ENCODE assay signal across 8 mouse cellular contexts in genomic region chr2:164486258-164487114, GRCm38 (mm10). TPM values are rescaled to one million over a fixed set of nuclear protein-coding genes. Genes with fewer than 3 reads are reported as not detected.
DNase-seq lines count a peak whose midpoint lies in the region; ATAC-seq and TF ChIP-seq lines count a peak whose summit lies in the region.

No protein-coding gene starts in this region.

- no peaks in the 10 kb centered on the region for H3K36me3 ChIP-seq in embryonic facial prominence, embryonic 11.5 days (replicated peaks; ENCODE audit: control insufficient read depth, insufficient read depth, low read depth, low read length)
- H3K36me3 ChIP-seq in limb, embryonic 12.5 days: no peaks in the 10 kb centered on the region
- peaks cover 7% of the 10 kb centered on the region; the same call in 1 of the 2 replicates for H3K36me3 ChIP-seq in midbrain, embryonic 12.5 days
- no peaks in the 10 kb centered on the region; the same call in 1 of the 2 replicates for H3K36me3 ChIP-seq in stomach, postnatal 0 days (ENCODE audit: control insufficient read depth, insufficient read depth, low read length)

- peaks cover 3% of the 10 kb centered on the region; the same call in 1 of the 2 replicates for H3K4me1 ChIP-seq in embryonic facial prominence, embryonic 11.5 days (ENCODE audit: control insufficient read depth, insufficient read depth, low read length)
- peaks cover 17% of the 10 kb centered on the region for H3K4me1 ChIP-seq in limb, embryonic 12.5 days (replicated peaks)
- peaks cover 18% of the 10 kb centered on the region for H3K4me1 ChIP-seq in midbrain, embryonic 12.5 days
- peaks cover 5% of the 10 kb centered on the region; the same call in 1 of the 2 replicates for H3K4me1 ChIP-seq in stomach, postnatal 0 days (replicated peaks; ENCODE audit: control insufficient read depth, insufficient read depth)

- H3K4me3 ChIP-seq in embryonic facial prominence, embryonic 11.5 days (ENCODE audit: low read depth, low read length): peak overlapping the region; percentile 71
- peak overlapping the region; percentile 78 for H3K4me3 ChIP-seq in limb, embryonic 12.5 days (replicated peaks)
- H3K4me3 ChIP-seq in midbrain, embryonic 12.5 days: peak overlapping the region; percentile 76
- peak overlapping the region; percentile 82 for H3K4me3 ChIP-seq in stomach, postnatal 0 days (ENCODE audit: low read depth, low read length)

- WGBS in embryonic facial prominence, embryonic 11.5 days: under 1% methylated on average over 72 of the region's 90 CpGs
- WGBS in limb, embryonic 12.5 days: under 1% methylated on average over 85 of the region's 90 CpGs
- under 1% methylated on average over 83 of the region's 90 CpGs for WGBS in midbrain, embryonic 12.5 days
- under 1% methylated on average over 53 of the region's 90 CpGs for WGBS in stomach, postnatal 0 days

- no peak; the same call in 1 of the 2 replicates for TF ChIP-seq CTCF in stomach, postnatal 0 days (IDR thresholded peaks at IDR 0.05; ENCODE audit: low read depth)

- TF ChIP-seq EP300 in stomach, postnatal 0 days (optimal IDR thresholded peaks at IDR 0.05): no peak

- ATAC-seq in embryonic facial prominence, embryonic 11.5 days (replicated peaks; ENCODE audit: insufficient number of reproducible peaks, low FRiP score, low TSS enrichment, low read depth): peak; percentile 50
- ATAC-seq in limb, embryonic 12.5 days (ENCODE audit: insufficient number of reproducible peaks, insufficient read depth, low FRiP score, low TSS enrichment, low read depth): no peak
- peak; percentile 49 for ATAC-seq in midbrain, embryonic 12.5 days (ENCODE audit: low FRiP score, low read depth)
- ATAC-seq in stomach, postnatal 0 days (ENCODE audit: low FRiP score, low TSS enrichment): peak; percentile 74

- H3K4me2 ChIP-seq in embryonic facial prominence, embryonic 11.5 days (ENCODE audit: low read depth, low read length): peak overlapping the region; percentile 100
- H3K4me2 ChIP-seq in limb, embryonic 12.5 days: peak overlapping the region; percentile 100
- peak overlapping the region; percentile 100 for H3K4me2 ChIP-seq in midbrain, embryonic 12.5 days (replicated peaks)
- peak overlapping the region; percentile 97 for H3K4me2 ChIP-seq in stomach, postnatal 0 days (replicated peaks; ENCODE audit: low read depth)

- peak; percentile 71 for DNase-seq in 3134 (ENCODE audit: extremely low read depth, insufficient read length, low spot score)
- DNase-seq in T-cell, adult 2 months (ENCODE audit: low spot score): peak; percentile 43
- DNase-seq in embryonic facial prominence, embryonic 11.5 days (ENCODE audit: low spot score): peak; percentile 32
- DNase-seq in heart, adult 9 months (ENCODE audit: low spot score in 2 of 2): peak; percentile 70 to 73
- peak; percentile 44 for DNase-seq in kidney, adult 9 months
- peak; percentile 77 for DNase-seq in stomach, postnatal 0 days (ENCODE audit: low spot score)

- no peaks in the 10 kb centered on the region for H3K9me3 ChIP-seq in embryonic facial prominence, embryonic 11.5 days (replicated peaks; ENCODE audit: control insufficient read depth, low read length)
- H3K9me3 ChIP-seq in limb, embryonic 12.5 days: no peaks in the 10 kb centered on the region
- H3K9me3 ChIP-seq in midbrain, embryonic 12.5 days: no peaks in the 10 kb centered on the region
- no peaks in the 10 kb centered on the region for H3K9me3 ChIP-seq in stomach, postnatal 0 days (ENCODE audit: control insufficient read depth, low read length)

- H3K27ac ChIP-seq in embryonic facial prominence, embryonic 11.5 days (replicated peaks; ENCODE audit: low read depth, low read length): no peak overlapping the region
- no peak overlapping the region for H3K27ac ChIP-seq in limb, embryonic 12.5 days
- no peak overlapping the region for H3K27ac ChIP-seq in midbrain, embryonic 12.5 days (replicated peaks)
- H3K27ac ChIP-seq in stomach, postnatal 0 days (replicated peaks): peak overlapping the region; percentile 65; the same call in 1 of the 2 replicates

- peaks cover 20% of the 10 kb centered on the region for H3K27me3 ChIP-seq in embryonic facial prominence, embryonic 11.5 days (ENCODE audit: control insufficient read depth, insufficient read depth, low read length)
- peaks cover 56% of the 10 kb centered on the region for H3K27me3 ChIP-seq in limb, embryonic 12.5 days
- peaks cover 53% of the 10 kb centered on the region for H3K27me3 ChIP-seq in midbrain, embryonic 12.5 days
- no peaks in the 10 kb centered on the region for H3K27me3 ChIP-seq in stomach, postnatal 0 days (ENCODE audit: control insufficient read depth, insufficient read depth, low read length)

- peak overlapping the region; percentile 64 for H3K9ac ChIP-seq in embryonic facial prominence, embryonic 11.5 days (replicated peaks; ENCODE audit: low read length)
- peak overlapping the region; percentile 70 for H3K9ac ChIP-seq in limb, embryonic 12.5 days (replicated peaks)
- peak overlapping the region; percentile 64 for H3K9ac ChIP-seq in midbrain, embryonic 12.5 days (replicated peaks)
- peak overlapping the region; percentile 77 for H3K9ac ChIP-seq in stomach, postnatal 0 days (ENCODE audit: low read length)

RNA-seq across cellular contexts. Expression of gene Dbndd2, which starts 0.6 kb away (rescaled TPM):
- 1.6 and 4.2 TPM in 2 replicates for polyA plus RNA-seq in embryonic facial prominence, embryonic 11.5 days (2014; fragmentation: Nextera tagmentation; extraction: Ambion mirVana)
- 1.2 and 1.7 TPM in 2 replicates for polyA plus RNA-seq in limb, embryonic 12.5 days (2016; fragmentation: Nextera tagmentation; extraction: Ambion mirVana)
- 4.7 and 6.0 TPM in 2 replicates for polyA plus RNA-seq in midbrain, embryonic 12.5 days (2016; fragmentation: Nextera tagmentation; extraction: Ambion mirVana)
- 27.3 and 27.8 TPM in 2 replicates for polyA plus RNA-seq in stomach, postnatal 0 days (2015; fragmentation: Nextera tagmentation; extraction: Ambion mirVana)

RNA-seq across cellular contexts. Expression of gene Pigt, which starts 10.8 kb away (rescaled TPM):
- 38.4 and 43.3 TPM in 2 replicates for polyA plus RNA-seq in embryonic facial prominence, embryonic 11.5 days (2014; fragmentation: Nextera tagmentation; extraction: Ambion mirVana)
- 24.9 and 32.7 TPM in 2 replicates for polyA plus RNA-seq in limb, embryonic 12.5 days (2016; fragmentation: Nextera tagmentation; extraction: Ambion mirVana)
- 46.2 and 48.7 TPM in 2 replicates for polyA plus RNA-seq in midbrain, embryonic 12.5 days (2016; fragmentation: Nextera tagmentation; extraction: Ambion mirVana)
- polyA plus RNA-seq in stomach, postnatal 0 days (2015; fragmentation: Nextera tagmentation; extraction: Ambion mirVana): 53.6 and 54.7 TPM in 2 replicates

RNA-seq across cellular contexts. Expression of gene Trp53tg5, which starts 13.0 kb away (rescaled TPM):
- not detected in 2 replicates for polyA plus RNA-seq in embryonic facial prominence, embryonic 11.5 days (2014; fragmentation: Nextera tagmentation; extraction: Ambion mirVana)
- not detected in 2 replicates for polyA plus RNA-seq in limb, embryonic 12.5 days (2016; fragmentation: Nextera tagmentation; extraction: Ambion mirVana)
- polyA plus RNA-seq in midbrain, embryonic 12.5 days (2016; fragmentation: Nextera tagmentation; extraction: Ambion mirVana): 0.19 TPM in 1 of 2 replicates, not detected in the other
- polyA plus RNA-seq in stomach, postnatal 0 days (2015; fragmentation: Nextera tagmentation; extraction: Ambion mirVana): not detected in 2 replicates

RNA-seq across cellular contexts. Expression of gene Gm20458, which starts 25.7 kb away (rescaled TPM):
- 2.6 and 4.3 TPM in 2 replicates for polyA plus RNA-seq in embryonic facial prominence, embryonic 11.5 days (2014; fragmentation: Nextera tagmentation; extraction: Ambion mirVana)
- 2.3 and 3.4 TPM in 2 replicates for polyA plus RNA-seq in limb, embryonic 12.5 days (2016; fragmentation: Nextera tagmentation; extraction: Ambion mirVana)
- polyA plus RNA-seq in midbrain, embryonic 12.5 days (2016; fragmentation: Nextera tagmentation; extraction: Ambion mirVana): 3.8 and 6.9 TPM in 2 replicates
- polyA plus RNA-seq in stomach, postnatal 0 days (2015; fragmentation: Nextera tagmentation; extraction: Ambion mirVana): 26.9 and 28.1 TPM in 2 replicates

RNA-seq across cellular contexts. Expression of gene Sys1, which starts 29.7 kb away (rescaled TPM):
- 53.3 and 58.3 TPM in 2 replicates for polyA plus RNA-seq in embryonic facial prominence, embryonic 11.5 days (2014; fragmentation: Nextera tagmentation; extraction: Ambion mirVana)
- polyA plus RNA-seq in limb, embryonic 12.5 days (2016; fragmentation: Nextera tagmentation; extraction: Ambion mirVana): 55.2 and 59.2 TPM in 2 replicates
- 68.8 and 69.6 TPM in 2 replicates for polyA plus RNA-seq in midbrain, embryonic 12.5 days (2016; fragmentation: Nextera tagmentation; extraction: Ambion mirVana)
- polyA plus RNA-seq in stomach, postnatal 0 days (2015; fragmentation: Nextera tagmentation; extraction: Ambion mirVana): 46.9 and 48.6 TPM in 2 replicates
